In the genomic region with DNA sequence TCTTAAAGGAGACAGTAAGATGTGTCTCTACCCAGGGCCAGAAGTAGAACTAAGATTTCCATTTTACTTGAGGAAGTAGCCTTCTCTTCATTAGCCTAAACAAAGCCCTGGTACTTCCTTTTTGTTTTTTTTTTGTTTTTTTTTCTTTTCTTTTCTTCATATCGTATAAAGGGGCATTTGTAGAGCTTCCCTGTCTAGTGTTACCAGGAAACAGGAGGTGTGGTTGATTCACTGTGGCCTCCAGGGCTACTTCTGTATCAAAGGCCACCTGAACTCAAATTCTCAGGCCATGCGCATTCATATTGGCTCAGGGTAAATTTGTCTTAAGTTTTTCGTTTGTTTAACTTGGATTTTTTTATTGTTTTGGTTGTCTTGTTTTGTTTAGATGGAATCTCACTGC, we compare ENCODE assay signal across 17 mouse cellular contexts. TPM values are rescaled to one million over a fixed set of nuclear protein-coding genes. Genes with fewer than 3 reads are reported as not detected.
DNase-seq lines count a peak whose midpoint lies in the region; ATAC-seq and TF ChIP-seq lines count a peak whose summit lies in the region.
"Had no signal": no experiment of that assay in that cellular context is flagged by ENCODE, and none has a peak within 500 bp of the region (broad histone marks: within the 10 kb centered on the region; RNA-seq: fewer than 3 reads in every experiment).

No protein-coding gene starts in this region.

- TF ChIP-seq POLR2A in ES-Bruce4 (IDR thresholded peaks at IDR 0.05; ENCODE audit: insufficient read depth, low read length): no peak
- no peak for TF ChIP-seq POLR2A in lung, adult 2 months (IDR thresholded peaks at IDR 0.05; ENCODE audit: borderline replicate concordance, extremely low read depth, low read depth, low read length)

- H3K4me3 ChIP-seq in liver, embryonic 15.5 days (replicated peaks): no peak overlapping the region
- no peak overlapping the region for H3K4me3 ChIP-seq in ES-Bruce4 (ENCODE audit: low read depth, low read length)
- no peak overlapping the region for H3K4me3 ChIP-seq in lung, adult 2 months (replicated peaks; ENCODE audit: extremely low read depth, low read depth, low read length)
- H3K4me3 ChIP-seq: heart, embryonic 13.5 days; limb, embryonic 13.5 days had no signal

- 0 out of 2 replicates have a peak, but pooled peaks cover 4% of the 10 kb centered on the region for H3K4me1 ChIP-seq in liver, embryonic 15.5 days (replicated peaks)
- peaks cover 10% of the 10 kb centered on the region for H3K4me1 ChIP-seq in ES-Bruce4 (ENCODE audit: control insufficient read depth, insufficient read depth, low read length)
- peaks cover 19% of the 10 kb centered on the region for H3K4me1 ChIP-seq in lung, adult 2 months (ENCODE audit: control insufficient read depth, insufficient read depth, low read length)
- H3K4me1 ChIP-seq: limb, embryonic 13.5 days had no signal

- no peak overlapping the region for H3K4me2 ChIP-seq in liver, embryonic 15.5 days
- H3K4me2 ChIP-seq: heart, embryonic 13.5 days; limb, embryonic 13.5 days; lung, embryonic 14.5 days had no signal

- no peak overlapping the region for H3K9ac ChIP-seq in liver, embryonic 15.5 days
- H3K9ac ChIP-seq in ES-Bruce4 (ENCODE audit: low read depth, poor library complexity, severe bottlenecking): peak overlapping the region; percentile 23
- H3K9ac ChIP-seq: forebrain, postnatal 0 days; heart, embryonic 13.5 days; limb, embryonic 13.5 days; lung, embryonic 14.5 days had no signal

- no peaks in the 10 kb centered on the region for H3K27me3 ChIP-seq in liver, embryonic 15.5 days
- H3K27me3 ChIP-seq in ES-Bruce4 (ENCODE audit: control insufficient read depth, insufficient read depth, low read length, poor library complexity, severe bottlenecking): no peaks in the 10 kb centered on the region
- H3K27me3 ChIP-seq: heart, embryonic 13.5 days; limb, embryonic 13.5 days had no signal

- TF ChIP-seq CTCF in ES-Bruce4 (IDR thresholded peaks at IDR 0.05; ENCODE audit: low read depth, low read length): no peak
- TF ChIP-seq CTCF in lung, adult 2 months (IDR thresholded peaks at IDR 0.05; ENCODE audit: insufficient read depth, low read length): no peak

- 0 out of 2 replicates have a peak overlapping the region, but pooled peaks have one; percentile 10 for H3K27ac ChIP-seq in liver, embryonic 15.5 days (replicated peaks)
- peak overlapping the region; percentile 99 for H3K27ac ChIP-seq in ES-Bruce4 (ENCODE audit: insufficient read depth, low read length)
- H3K27ac ChIP-seq: limb, embryonic 13.5 days had no signal

- ATAC-seq in liver, embryonic 15.5 days (ENCODE audit: insufficient read depth): no peak
- ATAC-seq: forebrain, postnatal 0 days; midbrain, embryonic 16.5 days had no signal

- no peaks in the 10 kb centered on the region for H3K36me3 ChIP-seq in liver, embryonic 15.5 days (replicated peaks)
- H3K36me3 ChIP-seq in ES-Bruce4 (ENCODE audit: control insufficient read depth, insufficient read depth, low read length, poor library complexity, severe bottlenecking): no peaks in the 10 kb centered on the region
- H3K36me3 ChIP-seq: heart, embryonic 13.5 days; limb, embryonic 13.5 days had no signal

- no peak for TF ChIP-seq EP300 in ES-Bruce4 (IDR thresholded peaks at IDR 0.05; ENCODE audit: insufficient read depth, low read depth, low read length)

- no peak for DNase-seq in liver
- peak; percentile 42 for DNase-seq in R1 (ENCODE audit: low read depth, low spot score)
- DNase-seq in naive thymus-derived CD4-positive, alpha-beta T cell, adult 2 months (ENCODE audit: low read depth): peak; percentile 35
- DNase-seq in lung, adult 2 months: no peak
- DNase-seq in frontal cortex, postnatal 14 days (ENCODE audit: low spot score in 2 of 2): no peak
- DNase-seq: adrenal gland, postnatal 36 days; cerebellum, postnatal 25 days; forebrain, postnatal 0 days; gastrocnemius, postnatal 14 days; kidney, adult 18-20 months; lung, embryonic 14.5 days; right cerebral cortex, postnatal 25 days had no signal

- 33% methylated on average over 3 of the region's 3 CpGs for WGBS in liver, embryonic 15.5 days (ENCODE audit: insufficient replicate concordance)
- whole genome bisulfite sequencing in lung, adult 2 months: 49% methylated on average over 3 of the region's 3 CpGs

- H3K9me3 ChIP-seq in liver, embryonic 15.5 days (replicated peaks): no peaks in the 10 kb centered on the region
- H3K9me3 ChIP-seq in ES-Bruce4 (replicated peaks; ENCODE audit: control insufficient read depth, insufficient read depth, low read length, poor library complexity, severe bottlenecking): no peaks in the 10 kb centered on the region
- H3K9me3 ChIP-seq: heart, embryonic 13.5 days; limb, embryonic 13.5 days had no signal

RNA-seq across cellular contexts. Expression of gene Pdk1, which starts 7.1 kb away (rescaled TPM):
- 38.6 and 40.3 TPM in 2 replicates for polyA plus RNA-seq in liver, embryonic 15.5 days (2015; fragmentation: Nextera tagmentation; extraction: Ambion mirVana)
- 144 and 162 TPM in 2 replicates for polyA plus RNA-seq in ES-Bruce4 (2011; ENCODE audit: insufficient read depth, insufficient read length, low read depth, missing spikeins)
- 8.6 and 9.3 TPM in 2 replicates for polyA plus RNA-seq in lung, adult 2 months (2012; rRNA removed)

Comparison
In these comparisons a context has a peak if more than half of its experiments do, and no peak if none do; other contexts are left out.
1. DNase-seq: peak in R1 (single experiment) and naive thymus-derived CD4-positive, alpha-beta T cell, adult 2 months (single experiment); none in liver (single experiment), lung, adult 2 months (single experiment) and frontal cortex, postnatal 14 days (0 of 2).